Mouse (Mus musculus): ENCODE measurements around the gene Cacna1f. TPM values are rescaled to one million over a fixed set of nuclear protein-coding genes. Genes with fewer than 3 reads are reported as not detected.
A peak's percentile ranks its signal among the peaks of the same experiment; 100 is the strongest.

Gene Cacna1f
- polyA plus RNA-seq, 1 experiment from 2014 or later = 0.03 TPM

GRCm38 (mm10) chrX:7638401-7639091, 31.7 kb downstream of the Cacna1f start, which contains the start of gene Syp:
Syp (plus strand) TSS chrX:7638471.
- 0 out of 2 replicates have a peak, but pooled peaks cover 10% of the 10 kb centered on the region for H3K4me1 ChIP-seq
- ATAC-seq = peak; percentile 87
- WGBS = 25% methylated on average over 40 of the region's 42 CpGs
- peak within 1 kb of the TSS; percentile 57; the same call in 1 of the 2 replicates for H3K27ac ChIP-seq
- peak within 1 kb of the TSS; percentile 50 for H3K4me3 ChIP-seq
- no peaks in the 10 kb centered on the region for H3K27me3 ChIP-seq
- H3K9ac ChIP-seq = peak within 1 kb of the TSS; percentile 66
- no peaks in the 10 kb centered on the region for H3K36me3 ChIP-seq (ENCODE audit: poor library complexity, severe bottlenecking)
- H3K9me3 ChIP-seq (replicated peaks) = no peaks in the 10 kb centered on the region
- peak within 1 kb of the TSS; percentile 65 for H3K4me2 ChIP-seq

GRCm38 (mm10) chrX:7639536-7640325, 32.8 kb downstream of the Cacna1f start:
- peak; percentile 46 for ATAC-seq
- no peaks in the 10 kb centered on the region for H3K27me3 ChIP-seq
- H3K36me3 ChIP-seq (ENCODE audit: poor library complexity, severe bottlenecking) = peaks cover under 1% of the 10 kb centered on the region; the same call in 1 of the 2 replicates
- peak overlapping the region; percentile 50 for H3K4me3 ChIP-seq
- no peaks in the 10 kb centered on the region for H3K9me3 ChIP-seq (replicated peaks)
- 0 out of 2 replicates have a peak, but pooled peaks cover 10% of the 10 kb centered on the region for H3K4me1 ChIP-seq
- 30% methylated on average over 13 of the region's 13 CpGs for WGBS
- H3K4me2 ChIP-seq = peak overlapping the region; percentile 65
- peak overlapping the region; percentile 73 for H3K27ac ChIP-seq
- H3K9ac ChIP-seq = peak overlapping the region; percentile 66

GRCm38 (mm10) chrX:7640785-7641184, 33.9 kb downstream of the Cacna1f start:
- H3K9ac ChIP-seq = peak overlapping the region; percentile 34; the same call in 1 of the 2 replicates
- no peaks in the 10 kb centered on the region for H3K9me3 ChIP-seq (replicated peaks)
- 0 out of 2 replicates have a peak, but pooled peaks cover 10% of the 10 kb centered on the region for H3K4me1 ChIP-seq
- H3K36me3 ChIP-seq (ENCODE audit: poor library complexity, severe bottlenecking) = peaks cover 5% of the 10 kb centered on the region; the same call in 1 of the 2 replicates
- peak overlapping the region; percentile 35; the same call in 1 of the 2 replicates for H3K27ac ChIP-seq
- ATAC-seq = no peak
- WGBS = 53% methylated on average over 12 of the region's 12 CpGs
- no peaks in the 10 kb centered on the region for H3K27me3 ChIP-seq
- H3K4me2 ChIP-seq = peak overlapping the region; percentile 65
- peak overlapping the region; percentile 20 for H3K4me3 ChIP-seq

GRCm38 (mm10) chrX:7645349-7645748, 38.5 kb downstream of the Cacna1f start:
- 15% methylated on average over 5 of the region's 5 CpGs for WGBS
- no peak for ATAC-seq

DNA sequence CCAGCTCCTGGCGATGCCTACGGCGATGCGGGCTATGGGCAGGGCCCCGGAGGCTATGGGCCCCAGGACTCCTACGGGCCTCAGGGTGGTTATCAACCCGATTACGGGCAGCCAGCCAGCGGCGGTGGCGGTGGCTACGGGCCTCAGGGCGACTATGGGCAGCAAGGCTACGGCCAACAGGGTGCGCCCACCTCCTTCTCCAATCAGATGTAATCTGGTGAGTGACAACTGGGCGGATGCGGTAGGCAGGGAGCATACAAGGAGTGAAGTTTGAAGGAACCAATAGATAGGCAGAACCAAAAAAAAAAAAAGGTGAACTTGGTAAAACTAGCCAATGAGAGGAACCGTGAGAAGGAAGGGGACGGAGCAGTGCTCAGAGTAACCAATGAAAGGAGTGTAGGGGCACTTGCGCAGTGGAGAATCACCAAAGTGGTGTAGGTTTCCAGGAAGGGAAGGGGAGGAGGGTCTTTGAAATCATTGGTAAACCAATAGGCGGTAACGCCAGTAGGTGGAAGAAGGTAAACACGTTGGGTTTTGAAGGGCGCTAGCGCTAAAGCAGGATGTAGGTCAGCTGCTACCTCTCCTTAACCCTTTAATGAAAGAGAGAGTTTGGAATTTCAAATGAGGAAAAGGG, 41.9 kb downstream of the Cacna1f start:
- Histone ChIP-seq H3K4me3 (peak overlapping the region; percentile 38), H3K9me3 (replicated peaks) (no peaks in the 10 kb centered on the region), H3K4me2 (peak overlapping the region; percentile 58), H3K27me3 (no peaks in the 10 kb centered on the region), H3K4me1 (no peaks in the 10 kb centered on the region), H3K27ac (peak overlapping the region; percentile 75), H3K36me3 (ENCODE audit: poor library complexity, severe bottlenecking) (peaks cover 8% of the 10 kb centered on the region; the same call in 1 of the 2 replicates), H3K9ac (peak overlapping the region; percentile 66)
- WGBS = 11% methylated on average over 25 of the region's 25 CpGs
- ATAC-seq = peak; percentile 98

More at GRCm38 (mm10) chrX:7645349-7645748, 38.5 kb downstream of the Cacna1f start:
- H3K9ac ChIP-seq = no peak overlapping the region
- no peaks in the 10 kb centered on the region for H3K27me3 ChIP-seq
- H3K4me3 ChIP-seq = no peak overlapping the region
- no peak overlapping the region for H3K4me2 ChIP-seq
- 0 out of 2 replicates have a peak, but pooled peaks cover 5% of the 10 kb centered on the region for H3K4me1 ChIP-seq
- H3K27ac ChIP-seq = no peak overlapping the region
- peaks cover 5% of the 10 kb centered on the region; the same call in 1 of the 2 replicates for H3K36me3 ChIP-seq (ENCODE audit: poor library complexity, severe bottlenecking)
- no peaks in the 10 kb centered on the region for H3K9me3 ChIP-seq (replicated peaks)

- H3K4me2 ChIP-seq = peak within 1 kb of the TSS; percentile 53
- H3K4me1 ChIP-seq = 0 out of 2 replicates have a peak, but pooled peaks cover 10% of the 10 kb centered on the region
- no peak within 1 kb of the TSS for H3K27ac ChIP-seq
- no peak for ATAC-seq
- peak within 1 kb of the TSS; percentile 55 for H3K9ac ChIP-seq
- H3K9me3 ChIP-seq (replicated peaks) = no peaks in the 10 kb centered on the region
- WGBS = 14% methylated on average over 26 of the region's 26 CpGs
- H3K4me3 ChIP-seq = peak within 1 kb of the TSS; percentile 31
- H3K36me3 ChIP-seq (ENCODE audit: poor library complexity, severe bottlenecking) = no peaks in the 10 kb centered on the region
- H3K27me3 ChIP-seq = no peaks in the 10 kb centered on the region
Measured at GRCm38 (mm10) chrX:7657221-7657639, 50.3 kb downstream of the Cacna1f start, which contains the start of gene Prickle3. Prickle3 (plus strand) TSS chrX:7657260.

- no peak overlapping the region for H3K4me3 ChIP-seq
- 19% methylated on average over 9 of the region's 15 CpGs for WGBS
- H3K27me3 ChIP-seq = no peaks in the 10 kb centered on the region
- ATAC-seq = 0 out of 2 replicates have a peak, but pooled peaks have one; percentile 13
- no peak overlapping the region for H3K9ac ChIP-seq
- no peak overlapping the region for H3K27ac ChIP-seq
- H3K4me1 ChIP-seq = 0 out of 2 replicates have a peak, but pooled peaks cover 10% of the 10 kb centered on the region
- no peaks in the 10 kb centered on the region for H3K9me3 ChIP-seq (replicated peaks)
- no peaks in the 10 kb centered on the region for H3K36me3 ChIP-seq (ENCODE audit: poor library complexity, severe bottlenecking)
- H3K4me2 ChIP-seq = peak overlapping the region; percentile 53
Measured at GRCm38 (mm10) chrX:7658031-7658784, 51.3 kb downstream of the Cacna1f start.

DNA sequence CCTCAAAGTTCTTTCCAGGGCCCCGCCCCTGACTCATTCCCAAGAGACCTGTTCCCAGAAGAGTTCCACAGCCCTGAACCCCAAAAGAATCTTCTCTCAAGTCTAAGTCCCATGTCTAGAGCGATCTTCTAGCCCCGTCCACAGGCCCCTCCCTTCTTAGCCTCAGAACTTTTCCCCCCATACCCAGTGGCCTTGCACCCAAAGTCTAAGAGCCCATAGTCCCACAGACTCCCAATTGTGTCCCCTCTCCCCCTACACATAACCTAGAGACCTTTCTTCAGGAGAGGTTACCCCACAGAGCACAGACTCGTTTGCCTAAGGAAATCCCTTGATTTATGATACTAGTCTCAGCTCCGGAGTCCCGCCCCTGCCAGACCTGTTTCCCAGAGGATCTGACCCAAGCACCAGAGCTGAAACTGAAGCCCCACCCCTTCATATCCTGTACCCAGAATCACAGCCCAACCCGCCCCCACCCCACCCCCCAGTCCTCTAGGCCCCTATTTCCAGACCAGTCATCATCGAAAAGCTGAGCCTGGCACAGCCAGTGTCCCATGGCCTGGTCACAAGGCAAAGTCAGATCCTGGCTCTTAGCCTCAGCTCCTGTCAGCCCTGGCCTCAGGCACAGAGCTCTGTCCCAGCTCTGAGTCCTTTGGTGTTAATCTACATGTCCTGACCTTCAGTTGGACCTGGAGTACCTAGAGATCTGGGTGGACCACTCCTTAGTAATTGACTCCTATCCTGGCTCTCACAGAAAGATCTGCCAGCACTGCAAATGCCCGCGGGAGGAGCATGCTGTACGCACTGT, 52.1 kb downstream of the Cacna1f start:
- Histone ChIP-seq H3K9ac (no peak overlapping the region), H3K4me3 (no peak overlapping the region), H3K27me3 (no peaks in the 10 kb centered on the region), H3K36me3 (ENCODE audit: poor library complexity, severe bottlenecking) (no peaks in the 10 kb centered on the region), H3K27ac (no peak overlapping the region), H3K4me2 (peak overlapping the region; percentile 53; the same call in 1 of the 2 replicates), H3K4me1 (0 out of 2 replicates have a peak, but pooled peaks cover 10% of the 10 kb centered on the region), H3K9me3 (replicated peaks) (no peaks in the 10 kb centered on the region)
- WGBS = 55% methylated on average over 11 of the region's 11 CpGs
- 0 out of 2 replicates have a peak, but pooled peaks have one; percentile 16 for ATAC-seq

- Histone ChIP-seq H3K27me3 (no peaks in the 10 kb centered on the region), H3K4me2 (no peak overlapping the region), H3K4me3 (no peak overlapping the region), H3K4me1 (0 out of 2 replicates have a peak, but pooled peaks cover 10% of the 10 kb centered on the region), H3K9me3 (replicated peaks) (no peaks in the 10 kb centered on the region), H3K9ac (no peak overlapping the region), H3K27ac (no peak overlapping the region), H3K36me3 (ENCODE audit: poor library complexity, severe bottlenecking) (no peaks in the 10 kb centered on the region)
- no peak for ATAC-seq
- WGBS = 74% methylated on average over 4 of the region's 4 CpGs
Measured at GRCm38 (mm10) chrX:7661086-7661485, 54.2 kb downstream of the Cacna1f start.

DNA sequence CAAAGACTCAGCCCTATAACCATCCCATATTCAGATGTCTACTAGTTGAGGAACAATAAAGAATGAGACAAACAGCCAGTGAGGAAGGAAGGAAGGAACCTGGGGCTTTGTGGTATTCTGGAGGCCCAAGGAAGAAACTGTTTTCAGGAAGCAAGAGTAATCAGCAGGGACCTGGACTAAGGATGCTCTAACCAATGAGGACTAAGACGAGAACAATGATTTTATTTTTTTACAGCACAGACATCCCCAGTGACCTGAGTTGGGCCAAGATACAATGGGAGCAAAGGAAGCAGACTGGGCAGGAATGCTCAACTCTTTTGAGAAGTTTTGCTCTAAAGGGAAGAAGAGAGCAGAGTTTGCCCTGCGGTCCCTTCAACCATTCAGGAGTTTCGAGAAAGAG, 56.1 kb downstream of the Cacna1f start:
- Histone ChIP-seq H3K4me1 (0 out of 2 replicates have a peak, but pooled peaks cover 9% of the 10 kb centered on the region), H3K9ac (no peak overlapping the region), H3K27ac (no peak overlapping the region), H3K9me3 (replicated peaks) (no peaks in the 10 kb centered on the region), H3K27me3 (no peaks in the 10 kb centered on the region), H3K4me3 (no peak overlapping the region), H3K36me3 (ENCODE audit: poor library complexity, severe bottlenecking) (peaks cover 8% of the 10 kb centered on the region; the same call in 1 of the 2 replicates), H3K4me2 (no peak overlapping the region)
- 92% methylated on average over 3 of the region's 3 CpGs for WGBS
- no peak for ATAC-seq

All from forebrain, embryonic 13.5 days (tissue).